Mouse (Mus musculus): ENCODE data around the gene Slc10a4. TPM values are rescaled to one million over a fixed set of nuclear protein-coding genes. Genes with fewer than 3 reads are reported as not detected.

Slc10a4 gene
- polyA plus RNA-seq, 1 experiment from 2014 or later = 2.3 TPM

DNA sequence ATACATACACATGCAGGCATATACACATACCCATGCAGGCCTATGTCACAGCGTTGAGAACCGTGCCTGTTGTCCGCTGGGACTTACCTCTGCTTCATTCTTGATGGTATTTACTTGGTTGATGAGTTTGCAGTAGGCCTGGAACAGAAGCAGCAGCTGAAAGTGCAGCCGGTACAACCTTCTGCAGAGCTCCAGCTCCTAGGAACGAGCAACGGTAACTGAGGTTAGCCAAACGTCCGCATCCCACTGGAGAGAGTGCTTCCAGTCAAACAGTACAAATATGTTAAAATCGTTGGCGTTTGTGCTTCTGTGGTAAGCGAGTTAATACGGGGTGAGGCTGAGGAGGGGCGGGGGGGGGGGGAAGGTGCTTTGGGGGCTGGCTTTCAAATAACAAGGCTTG is 17.1 kb downstream of the Slc10a4 start:
- Histone ChIP-seq H3K4me2 (ENCODE audit: low read depth, low read length) (no peak overlapping the region), H3K27ac (replicated peaks; ENCODE audit: low read depth, low read length) (no peak overlapping the region), H3K4me1 (ENCODE audit: control insufficient read depth, insufficient read depth, low read length) (no peaks in the 10 kb centered on the region), H3K27me3 (ENCODE audit: control insufficient read depth, insufficient read depth, low read length) (no peaks in the 10 kb centered on the region), H3K9ac (replicated peaks; ENCODE audit: low read length) (no peak overlapping the region), H3K9me3 (replicated peaks; ENCODE audit: control insufficient read depth, low read length) (no peaks in the 10 kb centered on the region), H3K4me3 (ENCODE audit: low read depth, low read length) (no peak overlapping the region), H3K36me3 (replicated peaks; ENCODE audit: control insufficient read depth, insufficient read depth, low read depth, low read length) (no peaks in the 10 kb centered on the region)
- no peak for DNase-seq (ENCODE audit: low spot score)
- 91% methylated on average over 13 of the region's 13 CpGs for WGBS
- ATAC-seq (replicated peaks; ENCODE audit: insufficient number of reproducible peaks, low FRiP score, low TSS enrichment, low read depth) = no peak

DNA sequence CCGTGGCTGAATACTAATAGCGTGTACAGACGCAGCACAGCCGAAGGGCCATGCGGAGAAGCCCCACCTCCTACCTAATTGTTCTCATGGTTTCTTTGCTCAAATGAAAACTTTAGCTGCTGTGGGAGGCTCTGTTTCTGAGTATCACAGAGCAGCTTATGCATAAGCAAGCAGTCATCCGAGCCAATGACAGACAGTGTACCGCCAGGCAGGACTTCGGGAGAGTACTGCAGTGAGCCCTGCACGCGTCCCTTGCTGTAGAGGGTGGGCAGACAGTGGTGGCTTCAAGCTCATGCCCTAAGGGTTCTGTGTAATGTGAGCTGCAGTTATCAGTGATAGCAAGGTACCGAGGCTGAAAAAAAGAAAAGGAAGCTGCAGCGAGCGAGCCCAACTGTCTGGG is 22.0 kb downstream of the Slc10a4 start:
- DNase-seq (ENCODE audit: low spot score) (no peak), ATAC-seq (replicated peaks; ENCODE audit: insufficient number of reproducible peaks, low FRiP score, low TSS enrichment, low read depth) (no peak; the same call in 1 of the 2 replicates)
- H3K4me1 ChIP-seq (ENCODE audit: control insufficient read depth, insufficient read depth, low read length) = no peaks in the 10 kb centered on the region
- no peak overlapping the region for H3K4me3 ChIP-seq (ENCODE audit: low read depth, low read length)
- no peak overlapping the region for H3K27ac ChIP-seq (replicated peaks; ENCODE audit: low read depth, low read length)
- H3K36me3 ChIP-seq (replicated peaks; ENCODE audit: control insufficient read depth, insufficient read depth, low read depth, low read length) = no peaks in the 10 kb centered on the region
- H3K9ac ChIP-seq (replicated peaks; ENCODE audit: low read length) = no peak overlapping the region
- H3K9me3 ChIP-seq (replicated peaks; ENCODE audit: control insufficient read depth, low read length) = no peaks in the 10 kb centered on the region
- WGBS = 75% methylated on average over 13 of the region's 13 CpGs
- no peak overlapping the region for H3K4me2 ChIP-seq (ENCODE audit: low read depth, low read length)
- H3K27me3 ChIP-seq (ENCODE audit: control insufficient read depth, insufficient read depth, low read length) = no peaks in the 10 kb centered on the region

DNA sequence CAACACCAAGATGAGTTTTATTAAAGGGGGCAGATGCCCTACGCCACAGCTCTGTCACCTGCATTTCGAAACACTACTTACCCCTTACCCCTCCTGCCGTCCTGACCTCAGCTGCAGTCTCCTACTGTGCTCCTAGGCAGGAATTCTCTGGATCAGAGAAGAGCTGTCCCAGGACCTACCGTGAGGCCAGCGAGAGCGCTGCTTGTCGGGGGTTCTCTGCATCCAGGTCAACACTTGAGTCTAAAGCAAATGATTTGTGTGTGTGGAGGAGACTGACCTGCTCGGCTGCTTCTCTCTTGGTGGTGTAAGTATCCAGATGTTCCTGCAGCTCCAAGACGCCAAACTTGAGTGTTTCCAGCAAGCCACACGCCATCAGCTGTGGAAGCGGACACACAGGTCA is 25.8 kb downstream of the Slc10a4 start:
- Histone ChIP-seq H3K27me3 (ENCODE audit: control insufficient read depth, insufficient read depth, low read length) (no peaks in the 10 kb centered on the region), H3K4me3 (ENCODE audit: low read depth, low read length) (no peak overlapping the region), H3K36me3 (replicated peaks; ENCODE audit: control insufficient read depth, insufficient read depth, low read depth, low read length) (peaks cover 2% of the 10 kb centered on the region; the same call in 1 of the 2 replicates), H3K9ac (replicated peaks; ENCODE audit: low read length) (no peak overlapping the region), H3K27ac (replicated peaks; ENCODE audit: low read depth, low read length) (no peak overlapping the region), H3K4me2 (ENCODE audit: low read depth, low read length) (no peak overlapping the region), H3K4me1 (ENCODE audit: control insufficient read depth, insufficient read depth, low read length) (no peaks in the 10 kb centered on the region), H3K9me3 (replicated peaks; ENCODE audit: control insufficient read depth, low read length) (no peaks in the 10 kb centered on the region)
- 83% methylated on average over 11 of the region's 11 CpGs for WGBS
- DNase-seq (ENCODE audit: low spot score) (no peak), ATAC-seq (replicated peaks; ENCODE audit: insufficient number of reproducible peaks, low FRiP score, low TSS enrichment, low read depth) (no peak)

DNA sequence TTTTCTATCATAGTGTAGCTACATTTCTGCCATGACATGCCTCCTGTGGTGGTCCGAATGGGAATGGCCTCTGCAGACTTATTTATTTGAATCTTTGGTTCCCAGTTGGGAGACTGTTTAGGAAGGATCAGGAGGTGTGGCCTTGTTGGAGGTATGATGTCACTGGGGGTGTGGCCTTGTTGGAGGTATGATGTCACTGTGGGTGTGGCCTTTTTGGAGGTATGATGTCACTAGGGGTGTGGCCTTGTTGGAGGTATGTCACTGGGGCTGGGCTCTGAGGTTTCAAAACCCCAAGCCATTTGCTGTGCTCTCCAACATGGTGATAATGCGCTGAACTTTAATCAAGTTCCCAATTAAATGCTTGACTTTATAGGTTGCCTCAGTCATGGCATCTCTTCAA is 37.4 kb downstream of the Slc10a4 start:
- Histone ChIP-seq H3K4me3 (ENCODE audit: low read depth, low read length) (no peak overlapping the region), H3K27me3 (ENCODE audit: control insufficient read depth, insufficient read depth, low read length) (no peaks in the 10 kb centered on the region), H3K4me1 (ENCODE audit: control insufficient read depth, insufficient read depth, low read length) (no peaks in the 10 kb centered on the region), H3K9me3 (replicated peaks; ENCODE audit: control insufficient read depth, low read length) (no peaks in the 10 kb centered on the region), H3K36me3 (replicated peaks; ENCODE audit: control insufficient read depth, insufficient read depth, low read depth, low read length) (peaks cover 3% of the 10 kb centered on the region), H3K9ac (replicated peaks; ENCODE audit: low read length) (no peak overlapping the region), H3K27ac (replicated peaks; ENCODE audit: low read depth, low read length) (no peak overlapping the region), H3K4me2 (ENCODE audit: low read depth, low read length) (no peak overlapping the region)
- ATAC-seq (replicated peaks; ENCODE audit: insufficient number of reproducible peaks, low FRiP score, low TSS enrichment, low read depth) = no peak
- 98% methylated on average over 2 of the region's 2 CpGs for WGBS
- no peak for DNase-seq (ENCODE audit: low spot score)

DNA sequence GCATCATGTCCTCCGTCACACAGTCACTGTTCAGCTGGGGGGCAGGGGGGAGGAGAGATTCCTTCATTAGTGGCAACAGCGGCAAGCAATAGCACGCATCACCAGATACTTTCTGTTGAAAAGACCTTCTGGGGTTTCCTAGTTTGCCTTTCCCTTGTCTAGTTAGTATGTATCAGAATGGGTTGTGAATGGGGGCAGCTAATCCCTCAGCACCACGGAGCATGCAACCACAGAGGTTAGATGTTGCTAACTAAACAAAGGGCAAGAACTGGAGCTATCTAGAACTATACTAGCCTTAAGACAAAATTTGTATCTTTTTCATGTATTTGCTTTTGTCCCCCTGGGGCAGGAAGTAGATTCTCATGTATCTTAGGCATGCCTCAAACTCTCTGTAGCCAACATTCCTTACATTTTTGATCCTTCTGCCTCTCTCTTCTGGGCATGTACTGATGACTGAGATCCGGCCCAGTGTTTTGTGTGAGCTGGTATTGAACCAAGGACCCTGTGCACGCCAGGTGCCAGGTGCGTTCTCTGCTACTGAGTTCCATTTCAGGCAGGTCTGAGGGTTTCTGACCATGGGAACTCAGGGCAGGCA is 41.1 kb downstream of the Slc10a4 start:
- Histone ChIP-seq H3K4me2 (ENCODE audit: low read depth, low read length) (no peak overlapping the region), H3K36me3 (replicated peaks; ENCODE audit: control insufficient read depth, insufficient read depth, low read depth, low read length) (peaks cover 3% of the 10 kb centered on the region), H3K27me3 (ENCODE audit: control insufficient read depth, insufficient read depth, low read length) (no peaks in the 10 kb centered on the region), H3K9ac (replicated peaks; ENCODE audit: low read length) (no peak overlapping the region), H3K4me3 (ENCODE audit: low read depth, low read length) (no peak overlapping the region), H3K27ac (replicated peaks; ENCODE audit: low read depth, low read length) (no peak overlapping the region), H3K4me1 (ENCODE audit: control insufficient read depth, insufficient read depth, low read length) (no peaks in the 10 kb centered on the region), H3K9me3 (replicated peaks; ENCODE audit: control insufficient read depth, low read length) (no peaks in the 10 kb centered on the region)
- DNase-seq (ENCODE audit: low spot score) = no peak
- ATAC-seq (replicated peaks; ENCODE audit: insufficient number of reproducible peaks, low FRiP score, low TSS enrichment, low read depth) = no peak
- WGBS = 70% methylated on average over 7 of the region's 7 CpGs

DNA sequence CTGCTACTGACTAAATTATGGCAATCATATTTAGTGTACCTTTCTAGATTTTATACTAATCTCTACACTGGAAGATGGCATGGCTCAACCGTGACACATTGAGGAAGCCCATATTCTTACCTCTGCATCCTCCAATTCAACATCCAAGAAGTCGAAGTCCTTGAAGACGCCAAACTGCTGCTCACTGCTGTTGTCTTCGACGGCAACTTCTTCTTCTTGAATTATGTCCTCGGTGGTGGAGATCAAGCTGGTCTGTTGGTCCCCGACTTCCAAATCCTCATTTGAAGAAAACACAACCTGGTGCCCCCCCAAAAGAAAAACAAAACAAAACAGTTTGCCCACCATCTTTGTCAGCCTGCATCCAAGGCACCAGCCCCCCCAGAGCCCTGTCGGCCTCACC is 47.2 kb downstream of the Slc10a4 start:
- DNase-seq (ENCODE audit: low spot score) (no peak), ATAC-seq (replicated peaks; ENCODE audit: insufficient number of reproducible peaks, low FRiP score, low TSS enrichment, low read depth) (no peak)

DNA sequence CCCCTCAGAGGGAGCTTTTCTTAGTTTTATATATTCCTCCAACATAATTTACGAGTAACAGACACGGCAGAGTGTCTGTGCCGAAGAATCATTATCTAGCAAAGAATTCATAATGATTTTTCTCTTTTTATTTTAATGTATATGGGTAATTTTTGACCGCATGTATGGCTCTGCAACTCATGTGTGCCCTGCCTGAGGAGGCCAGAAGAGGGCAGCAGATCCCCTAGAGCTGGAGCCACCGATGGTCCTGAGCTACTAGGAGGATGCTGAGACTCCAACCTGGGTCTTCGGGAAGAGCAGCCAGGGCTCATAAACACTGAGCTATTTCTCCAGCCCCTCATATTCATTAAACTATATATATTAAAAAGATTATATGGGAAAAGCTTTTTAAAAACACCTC is 49.8 kb downstream of the Slc10a4 start:
- Histone ChIP-seq H3K9me3 (replicated peaks; ENCODE audit: control insufficient read depth, low read length) (no peaks in the 10 kb centered on the region), H3K27ac (replicated peaks; ENCODE audit: low read depth, low read length) (no peak overlapping the region), H3K27me3 (ENCODE audit: control insufficient read depth, insufficient read depth, low read length) (no peaks in the 10 kb centered on the region), H3K4me1 (ENCODE audit: control insufficient read depth, insufficient read depth, low read length) (no peaks in the 10 kb centered on the region), H3K4me3 (ENCODE audit: low read depth, low read length) (no peak overlapping the region), H3K36me3 (replicated peaks; ENCODE audit: control insufficient read depth, insufficient read depth, low read depth, low read length) (no peaks in the 10 kb centered on the region; the same call in none of the 2 replicates), H3K9ac (replicated peaks; ENCODE audit: low read length) (no peak overlapping the region), H3K4me2 (ENCODE audit: low read depth, low read length) (no peak overlapping the region)
- ATAC-seq (replicated peaks; ENCODE audit: insufficient number of reproducible peaks, low FRiP score, low TSS enrichment, low read depth) (no peak), DNase-seq (ENCODE audit: low spot score) (no peak)
- WGBS = 90% methylated on average over 6 of the region's 6 CpGs

More for the DNA sequence above, 47.2 kb downstream of the Slc10a4 start:
- Histone ChIP-seq H3K36me3 (replicated peaks; ENCODE audit: control insufficient read depth, insufficient read depth, low read depth, low read length) (peaks cover 3% of the 10 kb centered on the region), H3K4me2 (ENCODE audit: low read depth, low read length) (no peak overlapping the region), H3K9me3 (replicated peaks; ENCODE audit: control insufficient read depth, low read length) (no peaks in the 10 kb centered on the region), H3K4me3 (ENCODE audit: low read depth, low read length) (no peak overlapping the region), H3K27ac (replicated peaks; ENCODE audit: low read depth, low read length) (no peak overlapping the region), H3K27me3 (ENCODE audit: control insufficient read depth, insufficient read depth, low read length) (no peaks in the 10 kb centered on the region), H3K4me1 (ENCODE audit: control insufficient read depth, insufficient read depth, low read length) (no peaks in the 10 kb centered on the region), H3K9ac (replicated peaks; ENCODE audit: low read length) (no peak overlapping the region)
- WGBS = 95% methylated on average over 8 of the region's 8 CpGs

DNA sequence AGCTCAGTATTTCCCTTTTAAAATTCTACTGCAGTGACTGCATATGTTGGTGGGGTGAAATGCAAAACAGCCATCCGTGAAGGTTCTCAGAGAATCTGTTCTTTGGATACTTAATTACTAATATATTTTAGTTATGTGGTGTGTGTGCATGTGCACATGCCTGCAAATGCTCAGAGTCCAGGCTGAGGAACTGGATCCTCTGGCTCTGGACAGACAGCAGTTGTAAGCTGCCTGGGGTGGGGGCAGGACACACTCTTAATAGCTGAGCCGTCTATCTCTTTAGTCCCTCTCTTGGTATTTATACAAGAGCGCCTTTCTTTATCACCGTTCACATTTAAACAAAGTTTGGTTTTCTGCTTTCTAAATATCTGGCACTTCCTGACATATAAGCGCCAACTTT is 50.3 kb downstream of the Slc10a4 start:
- DNase-seq (ENCODE audit: low spot score) = no peak
- Histone ChIP-seq H3K9me3 (replicated peaks; ENCODE audit: control insufficient read depth, low read length) (no peaks in the 10 kb centered on the region), H3K27me3 (ENCODE audit: control insufficient read depth, insufficient read depth, low read length) (no peaks in the 10 kb centered on the region), H3K4me2 (ENCODE audit: low read depth, low read length) (no peak overlapping the region), H3K36me3 (replicated peaks; ENCODE audit: control insufficient read depth, insufficient read depth, low read depth, low read length) (no peaks in the 10 kb centered on the region; the same call in none of the 2 replicates), H3K4me3 (ENCODE audit: low read depth, low read length) (no peak overlapping the region), H3K27ac (replicated peaks; ENCODE audit: low read depth, low read length) (no peak overlapping the region), H3K4me1 (ENCODE audit: control insufficient read depth, insufficient read depth, low read length) (no peaks in the 10 kb centered on the region), H3K9ac (replicated peaks; ENCODE audit: low read length) (no peak overlapping the region)
- ATAC-seq (replicated peaks; ENCODE audit: insufficient number of reproducible peaks, low FRiP score, low TSS enrichment, low read depth) = no peak
- WGBS = 95% methylated on average over 5 of the region's 5 CpGs

All from embryonic facial prominence, embryonic 11.5 days (tissue).